Mouse (Mus musculus) stomach, postnatal 0 days (tissue): ENCODE data around the gene Zfp652. TPM values are rescaled to one million over a fixed set of nuclear protein-coding genes. Genes with fewer than 3 reads are reported as not detected.

Source experiments
- ATAC-seq: fragments of 200-750 bp; cut with Nextera tagmentation; 2 replicates; pipeline ENCODE4 v1.8.0; 2017; ENCODE audit not compliant: low FRiP score, low TSS enrichment
- DNase-seq: peaks from one replicate; pipeline ENCODE4 v3.0.0-alpha.2; 2016; ENCODE audit warnings: low spot score
- H3K27ac ChIP-seq: fragments of 300-500 bp; sonication (generic); replicated peaks from 2 replicates; pipeline ENCODE4 v1.5.1; 2014; ENCODE audit warnings: mild to moderate bottlenecking, control low read depth
- H3K27me3 ChIP-seq: fragments of 300-500 bp; sonication (generic); 2 replicates; pipeline ENCODE4 v1.6.1; 2014; ENCODE audit warnings: low read length; ENCODE audit not compliant: control insufficient read depth, insufficient read depth
- H3K36me3 ChIP-seq: fragments of 300-500 bp; sonication (generic); 2 replicates; pipeline ENCODE4 v1.6.1; 2014; ENCODE audit warnings: low read length, mixed read lengths; ENCODE audit not compliant: control insufficient read depth, insufficient read depth
- H3K4me1 ChIP-seq: fragments of 300-500 bp; sonication (generic); replicated peaks from 2 replicates; pipeline ENCODE4 v1.6.1; 2014; ENCODE audit warnings: antibody characterized with exemption; ENCODE audit not compliant: control insufficient read depth, insufficient read depth
- H3K4me2 ChIP-seq: fragments of 300-500 bp; sonication (generic); replicated peaks from 2 replicates; pipeline ENCODE4 v1.6.1; 2014; ENCODE audit warnings: low read depth, mild to moderate bottlenecking, control low read depth, moderate library complexity
- H3K4me3 ChIP-seq: fragments of 300-500 bp; sonication (generic); 2 replicates; pipeline ENCODE4 v1.5.1; 2014; ENCODE audit warnings: low read depth, low read length, control low read depth
- H3K9ac ChIP-seq: fragments of 300-500 bp; sonication (generic); 2 replicates; pipeline ENCODE4 v1.6.1; 2014; ENCODE audit warnings: mild to moderate bottlenecking, low read length, control low read depth, mixed read lengths
- H3K9me3 ChIP-seq: fragments of 300-500 bp; sonication (generic); 2 replicates; pipeline ENCODE4 v1.6.1; 2016; ENCODE audit warnings: low read length; ENCODE audit not compliant: control insufficient read depth
- CTCF ChIP-seq: IDR thresholded peaks from 2 replicates; pipeline ENCODE4 v1.5.1; 2016; ENCODE audit warnings: antibody characterized with exemption, low read depth, mild to moderate bottlenecking, moderate library complexity
- EP300 ChIP-seq: optimal IDR thresholded peaks from 2 replicates; pipeline ENCODE3; 2016; ENCODE audit warnings: antibody characterized with exemption
- WGBS: fragments of 180-500 bp; shearing (Covaris S2); extraction: QIAGEN DNeasy Blood & Tissue Kit; methylation state at CpG from one replicate; pipeline ENCODE4 v1.1.7; 2014; 5-methylcytosine and 5-hydroxymethylcytosine counted together
- polyA plus RNA-seq: library from polyadenylated mRNA; unstranded; fragments of >200 nt; fragmentation: Nextera tagmentation; extraction: Ambion mirVana; gene quantifications from 2 replicates; pipeline ENCODE4 v1.2.1, GENCODE M21; 2015

Zfp652 gene
- polyA plus RNA-seq, 1 experiment from 2014 or later, result 10.0 TPM

DNA sequence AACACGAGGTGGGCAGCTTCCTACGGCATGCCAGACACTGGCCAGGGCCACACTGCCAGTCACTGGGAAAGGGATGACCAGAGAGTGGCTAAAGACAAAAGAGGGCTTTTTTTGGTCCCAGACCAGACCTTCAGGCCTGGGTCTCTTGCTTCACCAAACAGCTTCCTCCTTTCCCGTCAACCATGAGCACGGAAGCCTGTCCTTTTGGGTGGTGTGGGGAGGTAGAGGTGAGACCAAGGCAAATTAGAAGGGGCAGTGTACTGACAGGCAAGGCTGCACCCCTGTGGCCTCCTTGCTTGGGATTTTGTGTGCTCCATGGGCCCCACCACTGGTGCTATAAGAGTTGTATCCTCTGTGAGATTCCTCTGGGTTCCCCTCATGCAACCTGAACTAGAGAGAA lies 126.1 kb downstream of the Zfp652 start:
- ATAC-seq (no peak), DNase-seq (no peak)
- H3K4me1 ChIP-seq, result no peaks in the 10 kb centered on the region; the same call in 1 of the 2 replicates
- H3K36me3 ChIP-seq, result no peaks in the 10 kb centered on the region
- H3K4me3 ChIP-seq, result no peak overlapping the region
- no peak overlapping the region for H3K4me2 ChIP-seq
- H3K9me3 ChIP-seq, result no peaks in the 10 kb centered on the region
- WGBS, result 79% methylated on average over 4 of the region's 4 CpGs
- H3K27ac ChIP-seq, result no peak overlapping the region
- no peak overlapping the region for H3K9ac ChIP-seq
- no peaks in the 10 kb centered on the region; the same call in 1 of the 2 replicates for H3K27me3 ChIP-seq
- TF ChIP-seq EP300, result no peak
- no peak for TF ChIP-seq CTCF

DNA sequence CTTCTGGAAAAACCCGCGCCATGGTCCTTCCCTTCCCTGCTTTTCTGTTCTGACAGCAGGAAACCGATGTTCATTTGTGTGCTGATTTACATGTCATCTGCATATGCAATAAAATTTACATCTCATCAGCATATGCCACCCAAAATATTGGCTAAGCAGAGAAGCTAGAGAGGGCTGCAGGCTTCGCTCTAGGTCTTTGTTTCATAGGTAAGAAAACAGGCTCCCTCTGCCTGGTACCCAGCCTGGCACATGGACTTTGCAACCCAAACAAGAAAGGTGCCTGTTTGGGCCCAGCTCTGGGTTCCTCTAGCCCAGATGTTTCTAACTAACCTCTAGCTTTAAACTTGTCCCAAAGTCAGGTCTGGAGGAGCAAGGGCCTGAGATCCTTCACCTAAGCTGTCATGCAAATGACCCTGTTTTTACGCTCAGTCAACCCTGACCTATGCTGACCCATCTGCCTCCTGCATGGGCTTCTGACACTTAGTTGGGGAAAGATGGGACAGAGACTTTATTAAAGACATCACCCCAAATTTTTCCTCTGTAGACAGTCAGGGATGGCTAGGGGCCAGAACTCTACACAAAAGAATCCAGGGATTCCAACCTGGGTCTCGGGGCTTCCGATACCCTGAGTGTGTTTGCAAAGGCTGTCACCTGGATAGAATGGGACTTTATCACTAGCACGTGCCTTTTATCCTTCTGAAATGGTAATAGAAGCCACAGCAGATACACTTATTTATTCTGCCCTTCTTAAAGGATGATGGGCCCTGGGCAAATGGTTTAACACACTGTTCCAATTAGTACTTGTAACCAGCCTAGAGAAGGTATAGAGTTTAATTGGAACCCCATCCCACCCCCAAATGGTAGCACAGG lies 126.8 kb downstream of the Zfp652 start:
- 72% methylated on average over 8 of the region's 8 CpGs for WGBS
- no peak overlapping the region for H3K4me3 ChIP-seq
- H3K9me3 ChIP-seq, result no peaks in the 10 kb centered on the region
- H3K9ac ChIP-seq, result no peak overlapping the region
- no peaks in the 10 kb centered on the region; the same call in 1 of the 2 replicates for H3K27me3 ChIP-seq
- ATAC-seq (no peak), DNase-seq (no peak)
- H3K4me2 ChIP-seq, result no peak overlapping the region
- H3K27ac ChIP-seq, result no peak overlapping the region
- no peak for TF ChIP-seq CTCF
- H3K4me1 ChIP-seq, result no peaks in the 10 kb centered on the region; the same call in 1 of the 2 replicates
- H3K36me3 ChIP-seq, result no peaks in the 10 kb centered on the region

DNA sequence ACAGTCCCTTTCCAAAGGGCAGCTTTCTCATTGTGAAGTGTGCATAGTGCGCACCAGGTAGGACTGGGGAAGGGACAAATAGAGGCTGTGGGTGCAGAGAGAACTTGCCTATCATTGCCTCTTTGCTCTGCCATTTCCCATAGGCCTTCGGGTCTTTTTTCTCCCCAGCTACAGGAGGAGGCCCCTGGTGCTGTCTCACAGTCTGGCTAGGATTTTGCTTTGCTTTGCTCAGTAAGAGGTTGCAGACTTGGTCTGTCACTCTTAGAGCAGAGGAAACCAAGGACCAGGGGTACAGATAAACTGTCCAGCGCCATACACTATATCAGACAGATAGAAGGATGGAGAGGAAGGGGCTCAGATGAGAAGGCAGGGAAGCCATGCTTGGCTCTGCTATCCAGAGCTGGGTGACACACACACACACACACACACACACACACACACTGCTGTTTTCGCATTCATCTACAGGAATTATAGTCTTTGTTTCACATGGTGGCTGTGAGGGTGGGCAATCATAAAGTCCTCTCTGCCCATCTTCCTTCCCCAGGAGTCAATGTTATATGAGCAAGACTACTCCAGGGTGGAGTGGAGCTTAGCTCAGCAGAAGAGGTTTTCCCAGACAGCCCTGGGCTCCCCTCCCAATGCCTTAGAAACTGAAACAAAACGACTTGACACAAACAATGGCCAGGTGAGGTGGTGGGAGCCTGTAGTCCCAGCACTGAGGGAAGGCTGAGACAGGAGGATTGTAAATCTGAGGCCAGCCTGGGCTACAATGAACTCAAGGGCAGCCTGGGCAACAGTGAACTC lies 128.4 kb downstream of the Zfp652 start:
- no peaks in the 10 kb centered on the region for H3K9me3 ChIP-seq
- H3K4me3 ChIP-seq, result peak overlapping the region; percentile 27
- H3K27me3 ChIP-seq, result no peaks in the 10 kb centered on the region
- H3K27ac ChIP-seq, result no peak overlapping the region
- H3K9ac ChIP-seq, result no peak overlapping the region
- H3K4me1 ChIP-seq, result no peaks in the 10 kb centered on the region; the same call in 1 of the 2 replicates
- ATAC-seq (no peak), DNase-seq (no peak)
- no peaks in the 10 kb centered on the region for H3K36me3 ChIP-seq
- TF ChIP-seq EP300, result no peak
- TF ChIP-seq CTCF, result no peak
- 73% methylated on average over 5 of the region's 5 CpGs for WGBS
- H3K4me2 ChIP-seq, result peak overlapping the region; percentile 38; the same call in 1 of the 2 replicates

DNA sequence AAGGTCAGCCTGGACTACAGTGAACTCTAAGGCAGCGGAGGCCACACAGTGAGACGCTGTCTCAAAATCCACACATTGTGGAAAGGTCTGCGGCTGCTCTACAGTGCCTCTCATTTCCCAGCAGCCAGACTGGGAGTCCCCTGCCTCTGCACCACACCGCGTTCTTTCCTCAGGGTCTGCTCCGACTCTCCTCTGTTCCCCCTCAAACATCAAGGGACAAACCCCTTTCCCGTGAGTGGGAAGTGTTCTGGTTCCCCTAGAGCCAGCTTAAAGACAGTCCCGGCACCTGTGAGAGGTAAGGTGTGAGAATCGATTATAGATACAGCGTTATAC lies 129.0 kb downstream of the Zfp652 start:
- Histone ChIP-seq H3K4me3 (peak overlapping the region; percentile 27), H3K27ac (no peak overlapping the region), H3K4me1 (no peaks in the 10 kb centered on the region; the same call in 1 of the 2 replicates), H3K36me3 (no peaks in the 10 kb centered on the region), H3K4me2 (peak overlapping the region; percentile 38; the same call in 1 of the 2 replicates), H3K27me3 (no peaks in the 10 kb centered on the region), H3K9ac (no peak overlapping the region), H3K9me3 (no peaks in the 10 kb centered on the region)
- ATAC-seq (no peak), DNase-seq (no peak)
- 66% methylated on average over 10 of the region's 10 CpGs for WGBS
- TF ChIP-seq CTCF (no peak), EP300 (no peak)

DNA sequence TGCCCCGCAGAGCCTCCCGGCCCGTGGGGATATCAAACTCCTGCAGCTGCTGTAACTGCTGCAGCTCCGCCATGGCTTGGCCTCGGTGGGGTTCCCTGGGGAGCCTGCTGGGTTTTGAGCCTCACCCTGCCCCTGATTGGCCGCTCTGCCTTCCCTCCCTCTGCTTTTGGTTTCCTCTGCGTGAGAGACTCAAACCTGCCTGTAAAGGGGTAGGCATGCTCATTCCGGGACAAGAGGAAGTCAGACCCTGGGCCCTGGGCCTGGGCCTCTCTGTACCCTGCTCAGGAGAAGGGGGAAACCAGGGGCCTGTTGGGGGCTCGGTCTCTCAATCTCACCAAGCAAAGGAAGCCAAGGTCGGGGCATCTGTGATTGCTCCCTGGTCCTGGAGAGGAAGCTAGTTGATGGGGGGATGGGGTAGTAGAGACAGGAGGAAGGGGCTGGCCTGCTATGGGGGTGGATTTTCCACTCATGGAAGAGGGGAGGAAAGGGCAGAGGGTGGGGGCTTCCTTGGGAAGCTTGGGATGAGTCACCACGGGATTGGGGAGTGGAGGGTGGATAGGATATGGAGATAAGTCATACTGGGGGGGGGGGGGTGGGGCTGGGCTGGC lies 129.7 kb downstream of the Zfp652 start, which contains the start of gene Abi3:
Gene Abi3 (minus strand): TSS at position 403 of the 608 bp plus-strand sequence.
- DNase-seq, result no peak
- H3K4me1 ChIP-seq, result no peaks in the 10 kb centered on the region
- peak within 1 kb of the TSS; percentile 27 for H3K4me3 ChIP-seq
- H3K9me3 ChIP-seq, result no peaks in the 10 kb centered on the region
- peak; percentile 54 for ATAC-seq
- H3K4me2 ChIP-seq, result peak within 1 kb of the TSS; percentile 38
- WGBS, result 16% methylated on average over 11 of the region's 11 CpGs
- no peaks in the 10 kb centered on the region for H3K36me3 ChIP-seq
- peak within 1 kb of the TSS; percentile 50 for H3K9ac ChIP-seq
- TF ChIP-seq EP300, result no peak
- no peak for TF ChIP-seq CTCF
- peak within 1 kb of the TSS; percentile 70; the same call in 1 of the 2 replicates for H3K27ac ChIP-seq
- H3K27me3 ChIP-seq, result no peaks in the 10 kb centered on the region
